Mouse (Mus musculus) heart, adult 2 months (tissue): ENCODE measurements around the gene Akna. TPM values are rescaled to one million over a fixed set of nuclear protein-coding genes. Genes with fewer than 3 reads are reported as not detected.

Experiments used
- DNase-seq, 2 experiments: peaks; one replicate each; pipeline ENCODE4 v3.0.0; 2021
- H3K27ac ChIP-seq: fragments of 200-600 bp; 2 replicates; pipeline ENCODE4 v1.8.1; 2022
- H3K27me3 ChIP-seq: fragments of 200-500 bp; 2 replicates; pipeline ENCODE4 v1.6.1; 2012; ENCODE audit warnings: mild to moderate bottlenecking, low read length, inconsistent platforms, mixed read lengths; ENCODE audit not compliant: control insufficient read depth, insufficient read depth
- H3K36me3 ChIP-seq: fragments of 200-500 bp; 2 replicates; pipeline ENCODE4 v1.6.1; 2012; ENCODE audit warnings: low read length, inconsistent platforms; ENCODE audit not compliant: control insufficient read depth, insufficient read depth
- H3K4me1 ChIP-seq: fragments of 200-500 bp; 2 replicates; pipeline ENCODE4 v1.6.1; 2011; ENCODE audit warnings: low read length; ENCODE audit not compliant: control insufficient read depth, insufficient read depth
- H3K4me3 ChIP-seq: fragments of 200-600 bp; 2 replicates; pipeline ENCODE4 v1.8.1; 2022
- H3K79me2 ChIP-seq: fragments of 200-500 bp; replicated peaks from 2 replicates; pipeline ENCODE4 v1.6.1; 2012; ENCODE audit warnings: mild to moderate bottlenecking, inconsistent platforms, low read length, moderate library complexity, mixed read lengths; ENCODE audit not compliant: control insufficient read depth, insufficient read depth
- H3K9ac ChIP-seq: fragments of 200-500 bp; 2 replicates; pipeline ENCODE4 v1.6.1; 2012; ENCODE audit warnings: low read depth, mild to moderate bottlenecking, control low read depth, inconsistent platforms, low read length, mixed read lengths
- CTCF ChIP-seq: fragments of 200-600 bp; IDR thresholded peaks from 2 replicates; pipeline ENCODE4 v1.8.1; 2022; ENCODE audit warnings: antibody characterized with exemption, mild to moderate bottlenecking, moderate library complexity
- EP300 ChIP-seq: fragments of 200-500 bp; IDR thresholded peaks from 2 replicates; pipeline ENCODE4 v1.6.1; 2011; ENCODE audit warnings: low read depth, low read length, control low read depth; ENCODE audit not compliant: insufficient read depth
- POLR2A ChIP-seq: fragments of 200-500 bp; IDR thresholded peaks from 2 replicates; pipeline ENCODE4 v1.6.1; 2011; ENCODE audit warnings: mild to moderate bottlenecking, low read depth, low read length, control low read depth; ENCODE audit not compliant: insufficient read depth
- WGBS: fragments of 180-500 bp; shearing (Covaris S2); methylation state at CpG from one replicate; pipeline ENCODE4 v1.1.7; 2018; 5-methylcytosine and 5-hydroxymethylcytosine counted together
- intact Hi-C: fragments of 180-260 bp; cut with DNase I; formaldehyde crosslinking; loops from one replicate; pipeline ENCODE4 v1.15.1; 2025
- polyA plus RNA-seq: library from polyadenylated mRNA; depleted of rRNA; stranded (reverse); fragments of >200 nt; gene quantifications from 2 replicates; pipeline ENCODE4 v1.2.3, GENCODE M21; 2012
- total RNA-seq, 2 experiments: library from RNA; stranded (reverse); gene quantifications; 2 replicates each; pipeline ENCODE4 v1.2.3; 2021

Akna gene
- total and polyA plus RNA-seq, 3 experiments = 3.5 to 4.8 (median 3.9) TPM

DNA sequence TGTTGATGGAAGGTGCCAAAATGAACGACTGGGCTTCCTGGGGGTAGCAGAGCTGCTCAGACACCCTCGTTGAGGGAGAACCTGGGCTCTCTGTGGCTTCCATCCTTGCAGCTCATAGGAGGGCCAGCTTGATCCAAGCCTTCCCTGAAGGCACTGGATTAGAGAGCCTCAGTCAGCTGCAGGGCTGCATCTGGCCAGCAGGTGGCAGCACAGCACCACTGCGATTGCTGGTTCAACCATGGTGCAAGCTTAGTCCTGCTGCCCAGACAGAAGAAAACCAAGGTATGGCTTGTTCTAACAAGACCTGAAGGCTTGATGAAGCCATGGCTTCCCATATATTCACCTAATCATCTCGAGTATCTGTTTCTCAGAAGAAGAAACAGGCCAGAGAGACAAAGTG is 34.6 kb downstream of the Akna start:
- 11% methylated on average over 4 of the region's 4 CpGs for WGBS
- Histone ChIP-seq H3K27me3 (no peaks in the 10 kb centered on the region), H3K36me3 (no peaks in the 10 kb centered on the region), H3K27ac (no peak overlapping the region), H3K4me1 (no peaks in the 10 kb centered on the region), H3K79me2 (no peaks in the 10 kb centered on the region), H3K4me3 (no peak overlapping the region), H3K9ac (no peak overlapping the region)
- intact Hi-C loops = loop anchor here (1.0 to 5.0 kb wide), 4 partner anchors 41 to 580 kb away; partner anchors contain the start of gene Whrn
- DNase-seq = peak; percentile 82 to 93
- TF ChIP-seq EP300 = peak; percentile 77; the same call in 1 of the 2 replicates
- no peak; the same call in 1 of the 2 replicates for TF ChIP-seq CTCF

DNA sequence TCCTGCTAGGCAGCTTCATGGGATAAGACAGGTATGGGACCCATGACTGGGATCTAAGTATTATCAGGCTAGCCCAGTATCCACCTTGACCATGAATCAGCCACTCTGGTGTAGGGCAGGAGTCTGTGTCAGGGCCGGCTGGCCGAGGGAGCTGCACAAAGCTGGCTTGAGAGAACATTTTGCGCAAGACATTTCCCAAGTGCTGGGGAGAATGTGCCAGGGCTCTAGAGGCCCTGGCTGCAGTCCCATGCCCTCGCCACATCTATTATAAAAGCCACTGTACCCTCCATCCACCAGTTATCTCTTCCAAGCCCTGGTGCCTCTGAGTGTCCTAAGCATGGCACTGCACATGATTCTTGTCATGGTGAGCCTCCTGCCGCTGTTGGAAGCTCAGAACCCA is 41.0 kb downstream of the Akna start, which contains the start of gene Orm2:
TSS of gene Orm2 (plus strand) at position 300 of the 400 bp plus-strand sequence.
- intact Hi-C loops = no loop called here
- no peak within 1 kb of the TSS for H3K9ac ChIP-seq
- no peaks in the 10 kb centered on the region for H3K36me3 ChIP-seq
- TF ChIP-seq EP300 (peak; percentile 69; the same call in 1 of the 2 replicates), CTCF (no peak), POLR2A (no peak)
- no peaks in the 10 kb centered on the region for H3K79me2 ChIP-seq
- H3K27ac ChIP-seq = no peak within 1 kb of the TSS
- DNase-seq = peak; percentile 63 to 71
- no peaks in the 10 kb centered on the region; the same call in 1 of the 2 replicates for H3K4me1 ChIP-seq
- WGBS = 59% methylated on average over 5 of the region's 5 CpGs
- no peak within 1 kb of the TSS for H3K4me3 ChIP-seq
- H3K27me3 ChIP-seq = no peaks in the 10 kb centered on the region

DNA sequence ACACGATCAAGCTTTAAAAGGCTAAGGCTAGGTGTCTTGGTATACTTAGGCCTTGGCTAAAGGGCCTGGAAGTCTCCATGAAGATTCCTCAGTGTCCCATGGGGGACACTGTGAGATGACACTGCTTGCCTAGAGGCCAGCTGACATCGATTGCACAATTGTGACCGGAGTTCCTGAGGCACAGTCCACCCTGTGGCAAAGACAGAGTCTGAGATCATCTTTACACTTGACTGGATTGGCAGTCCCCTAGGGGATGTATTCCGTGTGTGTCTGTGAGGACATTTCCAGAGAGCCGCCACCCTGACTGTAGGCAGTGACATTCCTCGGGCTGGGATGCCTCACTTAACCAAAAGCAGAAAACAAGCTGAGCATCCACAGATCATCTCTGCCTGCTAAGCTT is 43.3 kb downstream of the Akna start:
- Histone ChIP-seq H3K79me2 (no peaks in the 10 kb centered on the region), H3K27ac (no peak overlapping the region), H3K9ac (no peak overlapping the region), H3K4me1 (no peaks in the 10 kb centered on the region; the same call in 1 of the 2 replicates), H3K4me3 (no peak overlapping the region), H3K36me3 (no peaks in the 10 kb centered on the region), H3K27me3 (no peaks in the 10 kb centered on the region)
- no peak for DNase-seq
- intact Hi-C loops = no loop called here
- WGBS = 67% methylated on average over 6 of the region's 6 CpGs
- TF ChIP-seq CTCF (no peak), POLR2A (no peak), EP300 (no peak)

DNA sequence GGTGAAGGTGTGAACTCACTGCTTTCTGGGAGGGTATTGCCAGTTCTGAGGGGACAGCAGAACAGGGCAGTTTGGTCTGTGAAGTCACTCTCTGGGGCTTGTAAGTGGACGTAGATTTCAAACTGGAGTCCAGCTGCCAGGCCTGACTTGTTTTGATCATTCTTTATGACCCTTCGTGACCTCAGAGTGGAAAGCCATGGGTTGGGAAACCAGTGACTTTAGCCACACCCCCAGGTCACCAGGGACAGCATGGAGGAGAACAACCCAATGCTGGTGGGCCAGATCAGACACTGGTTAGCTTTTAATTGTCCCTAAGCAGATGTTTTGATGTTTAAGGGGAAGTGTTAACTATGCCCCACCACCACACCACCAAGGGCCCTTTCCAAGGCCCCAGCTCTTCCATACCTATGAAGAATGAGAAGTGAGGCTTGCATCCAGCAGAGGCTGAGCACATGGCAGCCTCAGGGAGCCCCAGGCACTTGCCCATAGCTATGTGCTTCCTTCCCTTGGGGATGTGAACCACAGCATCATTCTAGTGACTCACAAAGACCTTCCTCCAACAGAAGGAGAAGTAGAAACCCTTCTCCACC is 46.1 kb downstream of the Akna start:
- TF ChIP-seq POLR2A (no peak), CTCF (no peak), EP300 (no peak)
- Histone ChIP-seq H3K36me3 (no peaks in the 10 kb centered on the region), H3K79me2 (no peaks in the 10 kb centered on the region), H3K27me3 (no peaks in the 10 kb centered on the region), H3K4me3 (no peak overlapping the region), H3K9ac (no peak overlapping the region), H3K4me1 (no peaks in the 10 kb centered on the region), H3K27ac (no peak overlapping the region)
- peak in 1 of 2 experiments; percentile 30 for DNase-seq
- intact Hi-C loops = no loop called here
- 73% methylated on average over 2 of the region's 2 CpGs for WGBS

DNA sequence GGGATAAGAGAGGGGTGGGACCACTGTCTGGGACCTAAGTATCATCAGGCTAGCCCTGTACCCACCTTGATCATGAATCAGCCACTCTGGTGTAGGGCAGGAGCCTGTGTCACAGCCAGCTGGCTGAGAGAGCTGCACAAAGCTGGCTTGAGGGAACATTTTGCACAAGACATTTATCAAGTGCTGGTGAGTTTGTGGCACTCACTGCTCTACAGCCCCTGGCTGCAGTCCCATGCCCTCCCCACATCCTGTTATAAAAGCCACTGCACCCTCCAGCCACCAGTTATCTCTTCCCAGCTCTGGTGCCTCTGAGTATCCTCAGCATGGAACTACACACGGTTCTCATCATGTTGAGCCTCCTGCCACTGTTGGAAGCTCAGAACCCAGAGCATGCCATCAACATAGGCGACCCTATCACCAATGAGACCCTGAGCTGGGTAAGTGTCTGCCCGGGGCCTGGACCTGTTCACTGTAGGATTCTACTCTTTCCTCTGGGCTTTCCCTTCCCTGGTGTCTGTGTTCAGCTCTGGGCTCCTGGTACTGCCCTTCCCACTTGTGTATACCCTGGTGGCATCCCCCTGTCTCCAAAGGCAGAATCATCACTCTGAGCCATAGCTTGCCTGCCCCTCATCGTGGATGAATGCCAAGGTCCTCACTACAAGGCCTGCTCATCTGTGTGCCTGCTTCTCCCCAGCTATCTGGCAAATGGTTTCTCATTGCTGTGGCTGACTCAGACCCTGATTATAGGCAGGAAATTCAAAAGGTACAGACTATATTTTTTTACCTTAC is 47.1 kb downstream of the Akna start, which contains the start of gene Orm3:
TSS of gene Orm3 (plus strand) at position 286 of the 789 bp plus-strand sequence.
- no peaks in the 10 kb centered on the region for H3K4me1 ChIP-seq
- no peak within 1 kb of the TSS for H3K9ac ChIP-seq
- H3K36me3 ChIP-seq = no peaks in the 10 kb centered on the region
- peak; percentile 52 to 80 for DNase-seq
- no peak within 1 kb of the TSS for H3K4me3 ChIP-seq
- H3K79me2 ChIP-seq = no peaks in the 10 kb centered on the region
- TF ChIP-seq CTCF (no peak), EP300 (peak; percentile 86; the same call in 1 of the 2 replicates)
- H3K27ac ChIP-seq = peak within 1 kb of the TSS; percentile 20; the same call in 1 of the 2 replicates
- intact Hi-C loops = no loop called here
- no peaks in the 10 kb centered on the region for H3K27me3 ChIP-seq
- 49% methylated on average over 4 of the region's 4 CpGs for WGBS

DNA sequence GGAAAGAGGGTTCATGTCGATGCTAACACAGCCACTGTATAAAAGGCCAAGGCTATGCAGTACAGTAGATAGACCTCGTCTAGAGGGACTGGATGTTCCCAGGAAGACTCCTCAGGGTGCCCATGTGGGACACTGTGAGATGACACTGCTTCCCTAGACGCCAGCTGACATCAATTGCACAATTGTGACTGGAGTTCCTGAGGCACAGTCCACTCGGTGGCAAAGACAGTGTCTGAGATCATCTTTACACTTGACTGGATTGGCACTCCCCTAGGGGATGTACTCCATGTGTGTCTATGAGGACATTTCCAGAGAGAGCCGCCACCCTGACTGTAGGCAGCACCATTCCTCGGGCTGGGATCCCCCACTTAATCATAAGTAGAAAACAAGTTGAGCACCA is 54.6 kb downstream of the Akna start:
- 76% methylated on average over 6 of the region's 6 CpGs for WGBS
- Histone ChIP-seq H3K36me3 (no peaks in the 10 kb centered on the region), H3K27me3 (no peaks in the 10 kb centered on the region), H3K79me2 (no peaks in the 10 kb centered on the region), H3K9ac (no peak overlapping the region), H3K4me3 (no peak overlapping the region), H3K4me1 (no peaks in the 10 kb centered on the region), H3K27ac (no peak overlapping the region)
- DNase-seq = no peak
- intact Hi-C loops = no loop called here
- TF ChIP-seq EP300 (no peak), POLR2A (no peak), CTCF (no peak)
